Mouse (Mus musculus) liver, embryonic 14.5 days (tissue): ENCODE measurements around the gene Kcna6. TPM values are rescaled to one million over a fixed set of nuclear protein-coding genes. Genes with fewer than 3 reads are reported as not detected.

Experiments
- ATAC-seq: fragments of 200-750 bp; cut with Nextera tagmentation; 2 replicates; pipeline ENCODE4 v1.8.0; 2017; ENCODE audit warnings: moderate number of reproducible peaks, mild to moderate bottlenecking, moderate library complexity; ENCODE audit not compliant: insufficient read depth
- DNase-seq, 3 experiments: peaks; one replicate each; pipeline ENCODE4 v3.0.0-alpha.2; 2012 to 2013; ENCODE audit warnings: low read depth in 3 of 3, low spot score in 3 of 3
- H3K27ac ChIP-seq: fragments of 300-500 bp; sonication (generic); 2 replicates; pipeline ENCODE4 v1.5.1; 2014; ENCODE audit warnings: moderate library complexity, mild to moderate bottlenecking, control low read depth, inconsistent platforms
- H3K27me3 ChIP-seq: fragments of 300-500 bp; sonication (generic); 2 replicates; pipeline ENCODE4 v1.6.1; 2014; ENCODE audit warnings: mild to moderate bottlenecking, low read length, moderate library complexity; ENCODE audit not compliant: control insufficient read depth, insufficient read depth
- H3K36me3 ChIP-seq: fragments of 300-500 bp; sonication (generic); replicated peaks from 2 replicates; pipeline ENCODE4 v1.6.1; 2014; ENCODE audit warnings: low read depth; ENCODE audit not compliant: control insufficient read depth, insufficient read depth
- H3K4me1 ChIP-seq, 2 experiments: fragments of 200-500 bp in 1 of 2; fragments of 300-500 bp in 1 of 2; sonication (generic) in 1 of 2; replicated peaks; 2 replicates each; pipeline ENCODE4 v1.6.1; 2012 to 2014; ENCODE audit warnings: antibody characterized with exemption in 1 of 2, inconsistent platforms in 1 of 2, low read length in 1 of 2; ENCODE audit not compliant: control insufficient read depth in 2 of 2, insufficient read depth in 2 of 2
- H3K4me2 ChIP-seq: fragments of 300-500 bp; sonication (generic); 2 replicates; pipeline ENCODE4 v1.6.1; 2014; ENCODE audit warnings: low read depth, mild to moderate bottlenecking, control low read depth, moderate library complexity
- H3K4me3 ChIP-seq, 2 experiments: fragments of 200-500 bp in 1 of 2; fragments of 300-500 bp in 1 of 2; sonication (generic) in 1 of 2; 2 replicates each; pipeline ENCODE4 v1.5.1; 2012 to 2014; ENCODE audit warnings: low read depth in 2 of 2, low read length in 2 of 2, mild to moderate bottlenecking in 2 of 2, control low read depth in 1 of 2, inconsistent platforms in 1 of 2, moderate library complexity in 1 of 2; ENCODE audit not compliant: insufficient read depth in 1 of 2
- H3K9ac ChIP-seq: fragments of 300-500 bp; sonication (generic); replicated peaks from 2 replicates; pipeline ENCODE4 v1.6.1; 2014; ENCODE audit warnings: mild to moderate bottlenecking, control low read depth, moderate library complexity
- H3K9me3 ChIP-seq: fragments of 300-500 bp; sonication (generic); 2 replicates; pipeline ENCODE4 v1.6.1; 2016; ENCODE audit warnings: low read length, mixed read lengths; ENCODE audit not compliant: control insufficient read depth
- CTCF ChIP-seq: IDR thresholded peaks from 2 replicates; pipeline ENCODE4 v1.5.1; 2016; ENCODE audit warnings: antibody characterized with exemption, low read depth, control low read depth
- EP300 ChIP-seq: IDR thresholded peaks from 2 replicates; pipeline ENCODE4 v1.6.1; 2016; ENCODE audit warnings: antibody characterized with exemption, low read depth
- WGBS: fragments of 180-500 bp; shearing (Covaris S2); extraction: QIAGEN DNeasy Blood & Tissue Kit; methylation state at CpG from one replicate; pipeline ENCODE4 v1.1.7; 2014; ENCODE audit not compliant: insufficient replicate concordance; 5-methylcytosine and 5-hydroxymethylcytosine counted together
- polyA plus RNA-seq, 2 experiments: library from polyadenylated mRNA; depleted of rRNA in 1 of 2; stranded (reverse) in 1 of 2; unstranded in 1 of 2; fragments of >200 nt; fragmentation: Nextera tagmentation in 1 of 2; extraction: Ambion mirVana in 1 of 2; gene quantifications; 2 replicates each; pipeline versions ENCODE4 v1.2.1 to v1.2.3; 2012 to 2014

Gene Kcna6
- 0.07 and 0.11 TPM in 2 replicates for polyA plus RNA-seq (2012; rRNA removed)
- 0.06 and 0.10 TPM in 2 replicates for polyA plus RNA-seq (2014; fragmentation: Nextera tagmentation; extraction: Ambion mirVana)

GRCm38 (mm10) chr6:126740211-126741142 lies at the start of gene Kcna6:
Kcna6 (minus strand) TSS chr6:126740674.
- ATAC-seq: no peak
- DNase-seq: no peak
- Histone ChIP-seq H3K4me2 (no peak within 1 kb of the TSS; the same call in 1 of the 2 replicates), H3K36me3 (no peaks in the 10 kb centered on the region), H3K9me3 (no peaks in the 10 kb centered on the region), H3K4me1 (no peaks in the 10 kb centered on the region), H3K27ac (no peak within 1 kb of the TSS), H3K4me3 (peak within 1 kb of the TSS; percentile 0 to 5; a peak in 2 of 4 replicates), H3K27me3 (peaks cover 26% of the 10 kb centered on the region), H3K9ac (no peak within 1 kb of the TSS)
- TF ChIP-seq CTCF (no peak), EP300 (no peak)
- WGBS: 6% methylated on average over 36 of the region's 36 CpGs

- H3K27ac ChIP-seq: no peak overlapping the region
- no peak for DNase-seq
- 49% methylated on average over 8 of the region's 8 CpGs for WGBS
- H3K36me3 ChIP-seq: no peaks in the 10 kb centered on the region
- no peak overlapping the region for H3K4me2 ChIP-seq
- no peak overlapping the region for H3K9ac ChIP-seq
- TF ChIP-seq EP300: no peak
- no peak for TF ChIP-seq CTCF
- H3K4me3 ChIP-seq: no peak overlapping the region
- ATAC-seq: no peak
- H3K4me1 ChIP-seq: no peaks in the 10 kb centered on the region
- H3K27me3 ChIP-seq: no peaks in the 10 kb centered on the region
- no peaks in the 10 kb centered on the region for H3K9me3 ChIP-seq
These were observed 48.4 kb upstream of the Kcna6 start for GRCm38 (mm10) chr6:126788863-126789262.

- no peak for TF ChIP-seq EP300
- TF ChIP-seq CTCF: no peak
- DNase-seq: no peak
- Histone ChIP-seq H3K4me2 (no peak overlapping the region), H3K36me3 (no peaks in the 10 kb centered on the region), H3K4me3 (no peak overlapping the region), H3K9me3 (no peaks in the 10 kb centered on the region), H3K9ac (no peak overlapping the region), H3K4me1 (no peaks in the 10 kb centered on the region), H3K27ac (no peak overlapping the region), H3K27me3 (no peaks in the 10 kb centered on the region)
- WGBS: 40% methylated on average over 5 of the region's 5 CpGs
- ATAC-seq: no peak
These were observed 43.7 kb upstream of the Kcna6 start for GRCm38 (mm10) chr6:126784206-126784605.

- H3K9ac ChIP-seq: no peak overlapping the region
- H3K4me3 ChIP-seq: no peak overlapping the region
- no peaks in the 10 kb centered on the region for H3K9me3 ChIP-seq
- no peaks in the 10 kb centered on the region for H3K27me3 ChIP-seq
- no peak for ATAC-seq
- no peak overlapping the region for H3K27ac ChIP-seq
- WGBS: 47% methylated on average over 10 of the region's 10 CpGs
- no peaks in the 10 kb centered on the region for H3K4me1 ChIP-seq
- no peak for DNase-seq
- H3K4me2 ChIP-seq: no peak overlapping the region
- no peaks in the 10 kb centered on the region for H3K36me3 ChIP-seq
- TF ChIP-seq EP300: no peak
- no peak for TF ChIP-seq CTCF
These were observed 43.2 kb upstream of the Kcna6 start for GRCm38 (mm10) chr6:126783651-126784066.

- H3K9ac ChIP-seq: no peak overlapping the region
- no peak for ATAC-seq
- WGBS: 40% methylated on average over 1 of the region's 1 CpGs
These were observed 42.6 kb upstream of the Kcna6 start for GRCm38 (mm10) chr6:126783056-126783455.

More at GRCm38 (mm10) chr6:126783056-126783455, 42.6 kb upstream of the Kcna6 start:
- Histone ChIP-seq H3K36me3 (no peaks in the 10 kb centered on the region), H3K4me1 (no peaks in the 10 kb centered on the region), H3K27ac (no peak overlapping the region), H3K4me2 (no peak overlapping the region), H3K4me3 (no peak overlapping the region), H3K27me3 (no peaks in the 10 kb centered on the region), H3K9me3 (no peaks in the 10 kb centered on the region)
- no peak for TF ChIP-seq CTCF
- TF ChIP-seq EP300: no peak
- DNase-seq: no peak
